Mouse (Mus musculus) gastrocnemius, adult 18-20 months (tissue): ENCODE measurements around the gene Srsf3. TPM values are rescaled to one million over a fixed set of nuclear protein-coding genes. Genes with fewer than 3 reads are reported as not detected.
"Not testable (repeated sequence)": the region's sequence is repeated elsewhere in the genome, so short reads cannot be mapped to it uniquely, and the experiment has no call there.

Experiments
- DNase-seq: peaks from one replicate; pipeline ENCODE4 v3.0.0; 2021; ENCODE audit warnings: low spot score
- long read RNA-seq, 2 experiments: library from polyadenylated mRNA; stranded (forward); transcript quantifications; one replicate each; pipeline ENCODE4 v2.0.0; 2021
- total RNA-seq, 2 experiments: library from RNA; stranded (reverse); gene quantifications; 2 replicates each; pipeline ENCODE4 v1.2.3; 2021

Srsf3 gene
- total RNA-seq: 10 to 100 TPM; 37.4 to 48.6 TPM
- long read RNA-seq, experiment 1, transcript Srsf3-202 (6 exons, 2,618 nt): major isoform, 43 of 55 reads
- long read RNA-seq, experiment 1, transcript Srsf3-201 (7 exons, 2,594 nt): minor isoform, 7 of 55 reads
- long read RNA-seq, experiment 1, partial matches to known transcripts: 1 of 55 reads
- long read RNA-seq, experiment 1, other reads (novel, unspliced or antisense): 4 of 55 reads
- long read RNA-seq, experiment 2, full-length matches to known transcripts: 36 of 37 reads
- long read RNA-seq, experiment 2, partial matches to known transcripts: 0 of 37 reads
- long read RNA-seq, experiment 2, other reads (novel, unspliced or antisense): 1 of 37 reads

GRCm38 (mm10) chr17:29032274-29033069 is at the start of gene Srsf3:
TSS of gene Srsf3 (plus strand) at chr17:29032628.
- peak; percentile 98 for DNase-seq

- no peak for DNase-seq
These were observed 47.6 kb upstream of the Srsf3 start for GRCm38 (mm10) chr17:28984724-28985420.

- no peak for DNase-seq
These were observed 45.6 kb upstream of the Srsf3 start for GRCm38 (mm10) chr17:28986833-28987232.

GRCm38 (mm10) chr17:28987713-28988112 is 44.7 kb upstream of the Srsf3 start:
- DNase-seq: no peak

GRCm38 (mm10) chr17:28988291-28988690 is 44.1 kb upstream of the Srsf3 start:
- DNase-seq: no peak

- DNase-seq: no peak
These were observed 43.4 kb upstream of the Srsf3 start for GRCm38 (mm10) chr17:28988996-28989395.

GRCm38 (mm10) chr17:28990060-28990459 is 42.4 kb upstream of the Srsf3 start:
- DNase-seq: no peak

GRCm38 (mm10) chr17:28991286-28991685 is 41.1 kb upstream of the Srsf3 start:
- no peak for DNase-seq

- DNase-seq: no peak
These were observed 40.3 kb upstream of the Srsf3 start for GRCm38 (mm10) chr17:28992105-28992504.

GRCm38 (mm10) chr17:28993004-28993403 is 39.4 kb upstream of the Srsf3 start:
- DNase-seq: not testable (repeated sequence)

- DNase-seq: no peak
These were observed 37.8 kb upstream of the Srsf3 start for GRCm38 (mm10) chr17:28994615-28995014.

GRCm38 (mm10) chr17:29000465-29000864 is 32.0 kb upstream of the Srsf3 start:
- DNase-seq: no peak

- no peak for DNase-seq
These were observed 28.7 kb upstream of the Srsf3 start for GRCm38 (mm10) chr17:29003740-29004139.

- DNase-seq: no peak
These were observed 27.4 kb upstream of the Srsf3 start for GRCm38 (mm10) chr17:29005002-29005401.

- DNase-seq: no peak
These were observed 25.6 kb upstream of the Srsf3 start for GRCm38 (mm10) chr17:29006812-29007211.

- no peak for DNase-seq
These were observed 25.2 kb upstream of the Srsf3 start for GRCm38 (mm10) chr17:29007243-29007640.

GRCm38 (mm10) chr17:29007641-29008325 is 24.6 kb upstream of the Srsf3 start, which contains the start of gene Stk38:
TSS of gene Stk38 (minus strand) at chr17:29007995.
- DNase-seq: peak; percentile 91

GRCm38 (mm10) chr17:29008326-29008650 is 24.1 kb upstream of the Srsf3 start:
- no peak for DNase-seq

GRCm38 (mm10) chr17:29009181-29009580 is 23.2 kb upstream of the Srsf3 start:
- no peak for DNase-seq

GRCm38 (mm10) chr17:29014235-29014634 is 18.2 kb upstream of the Srsf3 start:
- DNase-seq: peak; percentile 55

- DNase-seq: peak; percentile 43
These were observed 16.8 kb upstream of the Srsf3 start for GRCm38 (mm10) chr17:29015638-29016037.

- no peak for DNase-seq
These were observed 15.7 kb upstream of the Srsf3 start for GRCm38 (mm10) chr17:29016705-29017104.
